Mouse (Mus musculus): Measurements from ENCODE around the gene Jag2.

- no peak for TF ChIP-seq POLR2A (IDR thresholded peaks at IDR 0.05; ENCODE audit: borderline replicate concordance, control insufficient read depth, low read depth, low read length)
- TF ChIP-seq CTCF (IDR thresholded peaks at IDR 0.05; ENCODE audit: control insufficient read depth, insufficient read depth, low read length), result no peak
Measured at GRCm38 (mm10) chr12:112951150-112951842, 21.7 kb upstream of the Jag2 start.
